Mouse (Mus musculus) lung, adult 18-20 months (tissue): ENCODE results near the gene Mt1.
A peak's percentile ranks its signal among the peaks of the same experiment; 100 is the strongest.

Experiments used
- DNase-seq, 2 experiments: peaks; one replicate each; pipeline ENCODE4 v3.0.0; 2022; ENCODE audit warnings: mixed read lengths in 2 of 2

The Mt1 gene

GRCm38 (mm10) chr8:94207491-94207890 lies 28.6 kb downstream of the Mt1 start:
- DNase-seq = no peak

- no peak for DNase-seq
Observed at GRCm38 (mm10) chr8:94209639-94210038, 30.8 kb downstream of the Mt1 start.

- DNase-seq = no peak
Observed at GRCm38 (mm10) chr8:94210225-94210624, 31.3 kb downstream of the Mt1 start.

GRCm38 (mm10) chr8:94213819-94214218 lies 34.9 kb downstream of the Mt1 start:
- DNase-seq = peak in 1 of 2 experiments; percentile 14

GRCm38 (mm10) chr8:94214252-94215173 lies 35.6 kb downstream of the Mt1 start, which contains the start of gene Nup93:
Gene Nup93, plus strand, starts transcription at chr8:94214564.
- DNase-seq = peak; percentile 98 to 99

GRCm38 (mm10) chr8:94227381-94227939 lies 48.6 kb downstream of the Mt1 start:
- no peak for DNase-seq
